ENCODE assay signal across 10 mouse cellular contexts in genomic region chr8:117395055-117395454, GRCm38 (mm10).
DNase-seq lines count a peak whose midpoint lies in the region; ATAC-seq and TF ChIP-seq lines count a peak whose summit lies in the region.
"Had no signal": no experiment of that assay in that cellular context is flagged by ENCODE, and none has a peak within 500 bp of the region (broad histone marks: within the 10 kb centered on the region; RNA-seq: fewer than 3 reads in every experiment).

No protein-coding gene starts in this region.

- no peak overlapping the region for H3K4me3 ChIP-seq in myocyte
- H3K4me3 ChIP-seq: erythroblast, embryonic 14.5 days had no signal

- H3K79me2 ChIP-seq in myocyte (ENCODE audit: control insufficient read depth, insufficient read depth): peaks cover 6% of the 10 kb centered on the region

- no peak overlapping the region for H3ac ChIP-seq in myocyte (ENCODE audit: control insufficient read depth, insufficient read length)

- peak; percentile 8 for TF ChIP-seq POLR2A in myocyte (IDR thresholded peaks at IDR 0.05; ENCODE audit: insufficient read length, low read depth)

- no peak for ATAC-seq in inflammation-experienced regulatory T-cells, adult 6 months

- DNase-seq in layer of hippocampus, adult 11-12 months (ENCODE audit: low spot score): peak; percentile 80
- no peak for DNase-seq in layer of hippocampus, adult 9-10 months (ENCODE audit: low spot score)
- peak; percentile 87 for DNase-seq in adrenal gland, postnatal 14 days
- DNase-seq in layer of hippocampus, adult 8-10 months (ENCODE audit: low spot score in 2 of 2): peak; percentile 74 to 78
- no peak for DNase-seq in urinary bladder, adult 18-20 months (ENCODE audit: low spot score in 2 of 2)
- DNase-seq in heart, postnatal 36 days: no peak
- DNase-seq: heart, postnatal 14 days had no signal

- intact Hi-C loops in heart, postnatal 36 days (cut with DNase I): no loop called here

- no peaks in the 10 kb centered on the region for H3K27me3 ChIP-seq in myocyte (ENCODE audit: control insufficient read depth, insufficient read depth, insufficient read length)

- H3K4me2 ChIP-seq in myocyte (ENCODE audit: low read depth): peak overlapping the region; percentile 76

- H3K36me3 ChIP-seq in myocyte (ENCODE audit: control insufficient read depth, insufficient read depth): no peaks in the 10 kb centered on the region

TF ChIP-seq in myocyte, 11 proteins besides CTCF, POLR2A, EP300 and RAD21:
- TF ChIP-seq MYOD1 (IDR thresholded peaks at IDR 0.05; ENCODE audit: control insufficient read depth in 1 of 3, insufficient read length in 2 of 3, low read depth in 2 of 3) (peak; percentile 16 to 59 (median 25)), POLR2AphosphoS2 (IDR thresholded peaks at IDR 0.05; ENCODE audit: insufficient read length, low read depth) (no peak), MYOG (IDR thresholded peaks at IDR 0.05; ENCODE audit: control insufficient read depth in 1 of 3, insufficient read depth in 1 of 3, insufficient read length in 2 of 3, low read depth in 2 of 3) (peak in 2 of 3 experiments; percentile 28 to 69)
TF ChIP-seq in myocyte: peak in this region for 2.

Comparison
In these comparisons a context has a peak if more than half of its experiments do, and no peak if none do; other contexts are left out.
1. DNase-seq: peak in layer of hippocampus, adult 11-12 months (single experiment), adrenal gland, postnatal 14 days (single experiment) and layer of hippocampus, adult 8-10 months (2 of 2); none in layer of hippocampus, adult 9-10 months (single experiment), urinary bladder, adult 18-20 months (0 of 2) and heart, postnatal 36 days (0 of 2).